Mouse (Mus musculus) adipose tissue, adult 10 weeks (tissue): Measurements from ENCODE around the gene Spdye4c. TPM values are rescaled to one million over a fixed set of nuclear protein-coding genes. Genes with fewer than 3 reads are reported as not detected.

Experiments
- polyA plus RNA-seq: library from polyadenylated mRNA; stranded (reverse); fragments of 350-450 nt; fragmentation: Illumina TruSeq; extraction: RNeasy Lipid Tissue Mini Kit (QIAGEN cat#74804); gene quantifications from one replicate; pipeline ENCODE4 v1.2.3, GENCODE M21; 2014; ENCODE audit warnings: low read depth, low replicate concordance

Spdye4c gene
- 0.72 TPM for polyA plus RNA-seq

DNA sequence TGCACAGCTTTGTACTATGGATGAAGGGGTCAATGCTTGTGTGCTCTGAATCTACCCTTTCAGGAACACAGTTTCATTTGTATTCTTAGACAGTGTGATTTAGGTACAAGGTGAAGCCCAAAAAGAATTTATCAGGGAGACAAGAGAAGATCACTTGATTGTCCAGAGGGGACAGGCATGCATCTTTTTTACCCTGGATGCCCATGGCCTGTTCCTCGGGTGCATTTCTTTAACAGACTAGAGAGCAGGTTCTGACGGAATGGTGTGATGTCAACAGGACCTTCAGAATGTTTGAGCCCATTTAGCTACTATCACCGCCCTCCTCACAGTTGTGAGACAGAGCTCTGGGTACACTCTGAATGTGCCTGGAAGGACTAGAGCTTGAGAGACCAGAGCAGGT, at the start of gene Spdye4c:
TSS of gene Spdye4c (plus strand) at position 301 of the 400 bp plus-strand sequence.

Other genes with a start within 250 kb of the Spdye4c start
- gene Anapc1, start 96.2 kb downstream of the Spdye4c start, polyA plus RNA-seq, result 37.7 TPM
- 21.1 TPM for gene Mertk, start 107.7 kb downstream of the Spdye4c start, polyA plus RNA-seq
- gene Tmem87b, start 226.9 kb downstream of the Spdye4c start, polyA plus RNA-seq, result 35.5 TPM